Mouse (Mus musculus): ENCODE data around the gene Ablim1. TPM values are rescaled to one million over a fixed set of nuclear protein-coding genes. Genes with fewer than 3 reads are reported as not detected.
A peak's percentile ranks its signal among the peaks of the same experiment; 100 is the strongest.

The Ablim1 gene
- polyA plus RNA-seq, 1 experiment from 2014 or later, result 41.9 TPM

GRCm38 (mm10) chr19:57163315-57163714 lies 151.4 kb downstream of the Ablim1 start:
- no peak overlapping the region for H3K4me3 ChIP-seq
- H3K36me3 ChIP-seq, result no peaks in the 10 kb centered on the region
- H3K27me3 ChIP-seq (ENCODE audit: insufficient read depth, poor library complexity, severe bottlenecking), result no peaks in the 10 kb centered on the region
- no peak for DNase-seq (ENCODE audit: low spot score)
- H3K9me3 ChIP-seq, result no peaks in the 10 kb centered on the region
- WGBS, result 50% methylated on average over 13 of the region's 13 CpGs
- H3K4me1 ChIP-seq, result peaks cover 55% of the 10 kb centered on the region
- peak overlapping the region; percentile 91 for H3K27ac ChIP-seq

- no peaks in the 10 kb centered on the region for H3K36me3 ChIP-seq
- H3K4me3 ChIP-seq, result 0 out of 2 replicates have a peak overlapping the region, but pooled peaks have one; percentile 6
- no peaks in the 10 kb centered on the region for H3K27me3 ChIP-seq (ENCODE audit: insufficient read depth, poor library complexity, severe bottlenecking)
- peak overlapping the region; percentile 91 for H3K27ac ChIP-seq
- no peaks in the 10 kb centered on the region for H3K9me3 ChIP-seq
- H3K4me1 ChIP-seq, result peaks cover 53% of the 10 kb centered on the region
- no peak for DNase-seq (ENCODE audit: low spot score)
- 69% methylated on average over 11 of the region's 11 CpGs for WGBS
These were observed 152.6 kb downstream of the Ablim1 start for GRCm38 (mm10) chr19:57161978-57162727.

- WGBS, result 70% methylated on average over 7 of the region's 7 CpGs
- Histone ChIP-seq H3K27ac (peak overlapping the region; percentile 91), H3K4me1 (peaks cover 54% of the 10 kb centered on the region), H3K4me3 (no peak overlapping the region), H3K9me3 (no peaks in the 10 kb centered on the region), H3K27me3 (ENCODE audit: insufficient read depth, poor library complexity, severe bottlenecking) (no peaks in the 10 kb centered on the region), H3K36me3 (no peaks in the 10 kb centered on the region)
- no peak for DNase-seq (ENCODE audit: low spot score)
These were observed 153.6 kb downstream of the Ablim1 start for GRCm38 (mm10) chr19:57161010-57161660.

GRCm38 (mm10) chr19:57157731-57158343 lies 156.9 kb downstream of the Ablim1 start:
- no peak for DNase-seq (ENCODE audit: low spot score)

GRCm38 (mm10) chr19:57155121-57155884 lies 159.4 kb downstream of the Ablim1 start:
- Histone ChIP-seq H3K27me3 (ENCODE audit: insufficient read depth, poor library complexity, severe bottlenecking) (no peaks in the 10 kb centered on the region), H3K36me3 (peaks cover 33% of the 10 kb centered on the region), H3K4me1 (peaks cover 56% of the 10 kb centered on the region), H3K27ac (peak overlapping the region; percentile 65), H3K4me3 (no peak overlapping the region), H3K9me3 (no peaks in the 10 kb centered on the region)
- no peak for DNase-seq (ENCODE audit: low spot score)
- 77% methylated on average over 14 of the region's 14 CpGs for WGBS

More at GRCm38 (mm10) chr19:57157731-57158343, 156.9 kb downstream of the Ablim1 start:
- Histone ChIP-seq H3K4me1 (peaks cover 64% of the 10 kb centered on the region), H3K27me3 (ENCODE audit: insufficient read depth, poor library complexity, severe bottlenecking) (no peaks in the 10 kb centered on the region), H3K36me3 (peaks cover 16% of the 10 kb centered on the region), H3K4me3 (no peak overlapping the region), H3K27ac (peak overlapping the region; percentile 79), H3K9me3 (no peaks in the 10 kb centered on the region)
- WGBS, result 60% methylated on average over 20 of the region's 20 CpGs

GRCm38 (mm10) chr19:57152357-57152756 lies 162.4 kb downstream of the Ablim1 start:
- H3K27ac ChIP-seq, result 0 out of 2 replicates have a peak overlapping the region, but pooled peaks have one; percentile 30
- H3K27me3 ChIP-seq (ENCODE audit: insufficient read depth, poor library complexity, severe bottlenecking), result no peaks in the 10 kb centered on the region
- WGBS, result 64% methylated on average over 9 of the region's 9 CpGs
- H3K4me1 ChIP-seq, result peaks cover 64% of the 10 kb centered on the region
- H3K4me3 ChIP-seq, result no peak overlapping the region
- no peak for DNase-seq (ENCODE audit: low spot score)
- H3K9me3 ChIP-seq, result no peaks in the 10 kb centered on the region
- H3K36me3 ChIP-seq, result peaks cover 37% of the 10 kb centered on the region

GRCm38 (mm10) chr19:57151504-57151903 lies 163.2 kb downstream of the Ablim1 start:
- 83% methylated on average over 9 of the region's 9 CpGs for WGBS
- Histone ChIP-seq H3K4me1 (peaks cover 69% of the 10 kb centered on the region), H3K27ac (no peak overlapping the region)

GRCm38 (mm10) chr19:57150275-57150674 lies 164.4 kb downstream of the Ablim1 start:
- WGBS, result 44% methylated on average over 1 of the region's 1 CpGs
- DNase-seq (ENCODE audit: low spot score), result no peak
- H3K4me1 ChIP-seq, result peaks cover 64% of the 10 kb centered on the region

More at GRCm38 (mm10) chr19:57151504-57151903, 163.2 kb downstream of the Ablim1 start:
- Histone ChIP-seq H3K36me3 (peaks cover 37% of the 10 kb centered on the region), H3K4me3 (no peak overlapping the region), H3K9me3 (no peaks in the 10 kb centered on the region), H3K27me3 (ENCODE audit: insufficient read depth, poor library complexity, severe bottlenecking) (no peaks in the 10 kb centered on the region)
- no peak for DNase-seq (ENCODE audit: low spot score)

GRCm38 (mm10) chr19:57147746-57148145 lies 167.0 kb downstream of the Ablim1 start:
- Histone ChIP-seq H3K27me3 (ENCODE audit: insufficient read depth, poor library complexity, severe bottlenecking) (no peaks in the 10 kb centered on the region), H3K27ac (peak overlapping the region; percentile 86), H3K9me3 (no peaks in the 10 kb centered on the region), H3K36me3 (peaks cover 36% of the 10 kb centered on the region; the same call in 1 of the 2 replicates), H3K4me1 (peaks cover 39% of the 10 kb centered on the region), H3K4me3 (no peak overlapping the region)
- no peak for DNase-seq (ENCODE audit: low spot score)
- WGBS, result 38% methylated on average over 6 of the region's 6 CpGs

More at GRCm38 (mm10) chr19:57150275-57150674, 164.4 kb downstream of the Ablim1 start:
- H3K9me3 ChIP-seq, result no peaks in the 10 kb centered on the region
- no peak overlapping the region for H3K4me3 ChIP-seq
- H3K36me3 ChIP-seq, result peaks cover 46% of the 10 kb centered on the region
- H3K27ac ChIP-seq, result no peak overlapping the region
- no peaks in the 10 kb centered on the region for H3K27me3 ChIP-seq (ENCODE audit: insufficient read depth, poor library complexity, severe bottlenecking)

GRCm38 (mm10) chr19:57146936-57147335 lies 167.8 kb downstream of the Ablim1 start:
- H3K27ac ChIP-seq, result peak overlapping the region; percentile 86
- H3K4me3 ChIP-seq, result no peak overlapping the region
- peak; percentile 91 for DNase-seq (ENCODE audit: low spot score)
- H3K9me3 ChIP-seq, result no peaks in the 10 kb centered on the region
- peaks cover 34% of the 10 kb centered on the region; the same call in 1 of the 2 replicates for H3K36me3 ChIP-seq
- WGBS, result 30% methylated on average over 6 of the region's 6 CpGs
- peaks cover 37% of the 10 kb centered on the region for H3K4me1 ChIP-seq
- H3K27me3 ChIP-seq (ENCODE audit: insufficient read depth, poor library complexity, severe bottlenecking), result no peaks in the 10 kb centered on the region

- WGBS, result 66% methylated on average over 3 of the region's 3 CpGs
- Histone ChIP-seq H3K27ac (no peak overlapping the region), H3K4me1 (peaks cover 48% of the 10 kb centered on the region), H3K9me3 (no peaks in the 10 kb centered on the region), H3K27me3 (ENCODE audit: insufficient read depth, poor library complexity, severe bottlenecking) (no peaks in the 10 kb centered on the region), H3K36me3 (peaks cover 18% of the 10 kb centered on the region; the same call in 1 of the 2 replicates), H3K4me3 (no peak overlapping the region)
- DNase-seq (ENCODE audit: low spot score), result no peak
These were observed 171.1 kb downstream of the Ablim1 start for GRCm38 (mm10) chr19:57143646-57144045.

GRCm38 (mm10) chr19:57141756-57142461 lies 172.8 kb downstream of the Ablim1 start:
- DNase-seq (ENCODE audit: low spot score), result no peak
- peaks cover 18% of the 10 kb centered on the region; the same call in 1 of the 2 replicates for H3K36me3 ChIP-seq
- no peaks in the 10 kb centered on the region for H3K27me3 ChIP-seq (ENCODE audit: insufficient read depth, poor library complexity, severe bottlenecking)
- no peak overlapping the region for H3K4me3 ChIP-seq
- WGBS, result 74% methylated on average over 10 of the region's 10 CpGs
- no peaks in the 10 kb centered on the region for H3K9me3 ChIP-seq
- peaks cover 39% of the 10 kb centered on the region for H3K4me1 ChIP-seq
- H3K27ac ChIP-seq, result peak overlapping the region; percentile 44; the same call in 1 of the 2 replicates
